Mouse (Mus musculus): Measurements from ENCODE around the gene Mphosph10. TPM values are rescaled to one million over a fixed set of nuclear protein-coding genes. Genes with fewer than 3 reads are reported as not detected.

Gene Mphosph10
- polyA plus RNA-seq (2012; rRNA removed): 9.3 and 12.9 TPM in 2 replicates

DNA sequence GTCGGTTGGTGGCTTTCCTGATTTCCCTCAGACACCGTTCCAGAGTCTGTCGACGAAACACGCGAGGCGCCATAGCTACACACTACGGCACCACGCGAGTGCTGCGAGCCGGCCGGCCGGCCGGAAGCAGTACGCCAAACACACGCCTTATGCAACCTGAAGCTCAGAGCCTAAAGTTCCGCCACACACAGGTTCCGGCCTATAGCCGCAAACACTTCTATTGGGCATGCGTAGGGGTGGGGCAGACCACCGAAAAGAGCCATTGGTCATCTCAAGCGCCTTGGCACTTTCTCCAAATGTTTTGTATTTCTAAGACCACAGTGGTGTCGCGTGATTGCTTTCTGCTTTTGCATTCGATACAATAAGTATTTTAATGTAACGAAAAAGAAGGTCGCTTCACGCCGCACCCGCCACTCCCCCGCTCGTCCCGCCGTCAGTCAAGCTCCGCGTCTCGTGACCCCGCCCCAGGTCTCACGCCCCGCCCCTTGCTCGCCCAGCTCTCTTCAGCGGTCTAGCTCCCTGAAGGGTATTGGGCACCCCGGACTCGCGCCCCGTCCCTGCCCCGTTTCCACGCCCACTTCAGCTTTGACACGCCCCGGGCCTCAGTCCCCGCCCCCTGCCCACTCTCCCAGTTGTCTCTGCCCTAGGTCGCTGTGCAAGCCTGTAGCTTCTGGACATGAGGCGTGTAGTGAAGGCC lies at the start of gene Mphosph10, which contains the start of gene Mcee:
Mphosph10 (minus strand) TSS at position 147 of the 697 bp plus-strand sequence.
Mcee (plus strand) TSS at position 486 of the 697 bp plus-strand sequence.
- DNase-seq (ENCODE audit: low read depth): peak; percentile 98
- TF ChIP-seq CTCF (IDR thresholded peaks at IDR 0.05; ENCODE audit: borderline replicate concordance, extremely low read depth, insufficient read depth, insufficient read length) (no peak), POLR2A (IDR thresholded peaks at IDR 0.05; ENCODE audit: borderline replicate concordance, extremely low read depth, insufficient read depth, insufficient read length, poor library complexity, severe bottlenecking) (peak; percentile 61; the same call in 1 of the 2 replicates)

DNA sequence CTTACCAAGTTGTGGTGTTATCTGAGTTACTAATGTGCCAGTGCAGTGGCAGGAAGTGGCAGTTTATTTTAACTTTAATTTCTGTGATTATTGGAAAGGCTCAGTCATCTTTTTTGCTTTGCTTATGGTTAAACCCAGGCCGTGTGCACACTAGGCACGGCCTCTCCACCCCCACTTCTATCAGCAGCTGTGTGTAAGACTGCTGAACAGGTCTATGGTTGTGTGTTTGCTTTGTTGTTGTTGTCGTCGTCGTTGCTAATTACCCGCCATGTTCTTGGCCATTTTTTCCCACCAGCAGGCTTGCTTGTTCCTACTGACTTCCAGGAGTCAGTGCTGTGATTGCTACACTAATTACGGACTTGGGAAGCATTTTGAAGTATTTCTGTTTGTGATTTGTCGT lies 48.5 kb upstream of the Mphosph10 start:
- TF ChIP-seq POLR2A (IDR thresholded peaks at IDR 0.05; ENCODE audit: borderline replicate concordance, extremely low read depth, insufficient read depth, insufficient read length, poor library complexity, severe bottlenecking) (no peak), CTCF (IDR thresholded peaks at IDR 0.05; ENCODE audit: borderline replicate concordance, extremely low read depth, insufficient read depth, insufficient read length) (no peak)
- DNase-seq (ENCODE audit: low read depth): peak; percentile 20

DNA sequence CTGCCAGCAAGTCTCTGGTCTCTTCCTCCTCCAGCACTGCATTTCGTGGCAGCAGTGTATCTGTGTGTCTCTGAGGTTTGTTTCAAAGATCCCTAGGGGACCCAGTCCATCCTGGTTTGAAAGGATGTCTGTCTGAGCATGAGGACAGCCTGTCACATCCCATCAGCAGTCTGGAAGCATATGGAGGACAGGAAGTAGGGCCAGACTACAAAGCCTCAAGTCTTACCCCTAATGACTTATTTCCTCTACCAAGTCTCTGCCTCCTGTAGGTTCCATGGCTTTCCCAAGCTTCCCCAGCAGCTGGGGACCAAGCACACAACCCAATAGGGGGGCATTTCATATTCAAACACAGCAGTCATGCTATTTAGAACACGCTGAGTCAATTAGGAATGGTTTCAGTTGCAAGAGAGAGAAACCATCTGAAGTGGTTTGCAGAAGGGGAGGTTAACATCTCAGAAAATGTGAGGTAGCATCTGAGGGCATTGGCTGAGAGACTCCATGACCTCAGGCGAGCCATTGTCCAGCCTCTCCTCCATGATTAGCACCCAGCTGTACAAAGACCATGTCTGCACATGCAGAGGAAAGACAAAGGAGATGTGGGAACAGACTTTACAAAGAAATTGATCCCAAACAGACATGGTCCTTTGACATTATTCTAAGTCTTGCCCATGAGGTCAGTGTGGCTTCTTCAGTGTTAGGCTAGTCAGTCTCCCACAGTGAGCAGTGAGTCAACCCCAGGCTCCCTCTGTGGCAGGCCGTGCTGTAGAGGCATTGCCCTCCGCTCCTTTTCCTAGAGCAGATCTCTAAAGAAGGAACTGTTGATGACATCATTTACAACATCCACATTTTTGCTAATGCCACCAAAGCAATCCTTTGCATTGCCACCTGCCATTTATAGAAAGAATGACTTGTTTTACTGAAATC lies 47.8 kb upstream of the Mphosph10 start:
- peak; percentile 38 for DNase-seq (ENCODE audit: low read depth)

DNA sequence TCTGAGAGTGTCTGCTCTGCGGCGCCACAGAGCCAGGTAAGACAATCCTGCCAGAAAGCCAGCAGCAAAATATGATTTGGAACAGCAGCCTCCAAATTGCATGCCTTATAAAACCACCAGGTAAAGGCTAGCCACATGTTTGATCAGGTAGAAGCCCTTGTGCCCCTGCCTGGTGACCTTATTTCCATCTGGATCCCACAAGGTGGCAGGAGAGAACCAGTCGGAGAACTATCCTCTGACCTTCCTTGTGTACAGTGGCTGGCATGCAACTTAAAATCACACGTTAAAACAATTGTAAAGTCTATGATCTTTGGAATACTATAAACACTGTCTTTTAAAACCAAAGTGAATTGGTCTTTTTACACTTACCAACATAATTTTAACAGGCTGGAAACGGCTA lies 32.8 kb upstream of the Mphosph10 start:
- peak; percentile 50 for DNase-seq (ENCODE audit: low read depth)
- TF ChIP-seq POLR2A (IDR thresholded peaks at IDR 0.05; ENCODE audit: borderline replicate concordance, extremely low read depth, insufficient read depth, insufficient read length, poor library complexity, severe bottlenecking): no peak
- TF ChIP-seq CTCF (IDR thresholded peaks at IDR 0.05; ENCODE audit: borderline replicate concordance, extremely low read depth, insufficient read depth, insufficient read length): peak; percentile 38; the same call in 1 of the 2 replicates

More for the DNA sequence above, 47.8 kb upstream of the Mphosph10 start:
- TF ChIP-seq CTCF (IDR thresholded peaks at IDR 0.05; ENCODE audit: borderline replicate concordance, extremely low read depth, insufficient read depth, insufficient read length): no peak
- no peak for TF ChIP-seq POLR2A (IDR thresholded peaks at IDR 0.05; ENCODE audit: borderline replicate concordance, extremely low read depth, insufficient read depth, insufficient read length, poor library complexity, severe bottlenecking)

DNA sequence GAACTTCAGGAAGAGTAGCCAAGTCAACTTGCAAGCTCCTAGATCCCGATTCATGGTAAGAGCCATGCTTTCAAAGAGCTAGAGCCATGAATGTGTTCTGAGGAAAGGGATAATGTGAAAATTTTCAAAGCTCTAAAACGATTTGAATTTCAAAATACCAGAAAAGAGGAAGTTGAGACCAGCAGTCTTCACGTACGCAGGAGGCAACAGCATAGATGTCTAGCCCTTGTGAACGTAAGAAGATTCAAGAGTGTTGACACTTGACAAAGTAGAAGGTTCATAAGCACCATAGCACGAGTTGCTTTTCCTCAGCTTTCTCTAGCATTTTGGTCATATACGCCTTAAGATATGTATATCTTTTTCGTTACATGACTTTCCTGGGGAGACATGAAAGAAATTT lies 11.9 kb upstream of the Mphosph10 start:
- no peak for DNase-seq (ENCODE audit: low read depth)
- no peak for TF ChIP-seq CTCF (IDR thresholded peaks at IDR 0.05; ENCODE audit: borderline replicate concordance, extremely low read depth, insufficient read depth, insufficient read length)
- TF ChIP-seq POLR2A (IDR thresholded peaks at IDR 0.05; ENCODE audit: borderline replicate concordance, extremely low read depth, insufficient read depth, insufficient read length, poor library complexity, severe bottlenecking): no peak

DNA sequence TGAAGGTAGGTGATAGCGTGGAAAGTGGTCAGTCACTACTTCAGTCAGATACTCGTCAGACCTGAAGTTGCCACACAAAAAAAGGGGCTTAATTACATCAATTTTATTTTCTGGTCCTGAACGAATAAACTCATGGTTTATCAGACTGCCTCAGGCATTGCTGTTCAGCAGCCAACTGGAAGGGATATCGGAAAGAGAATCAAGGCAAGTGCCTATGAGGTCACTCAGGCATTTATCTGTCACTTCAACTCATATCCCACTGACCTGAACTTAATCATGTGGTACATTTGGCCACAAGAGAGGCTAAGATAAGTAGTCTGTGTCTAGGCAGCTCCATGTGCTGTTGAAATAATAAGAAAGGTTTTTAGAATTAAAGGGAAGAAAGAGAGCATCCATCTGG lies 10.4 kb upstream of the Mphosph10 start:
- TF ChIP-seq CTCF (IDR thresholded peaks at IDR 0.05; ENCODE audit: borderline replicate concordance, extremely low read depth, insufficient read depth, insufficient read length): no peak
- TF ChIP-seq POLR2A (IDR thresholded peaks at IDR 0.05; ENCODE audit: borderline replicate concordance, extremely low read depth, insufficient read depth, insufficient read length, poor library complexity, severe bottlenecking): no peak
- no peak for DNase-seq (ENCODE audit: low read depth)

DNA sequence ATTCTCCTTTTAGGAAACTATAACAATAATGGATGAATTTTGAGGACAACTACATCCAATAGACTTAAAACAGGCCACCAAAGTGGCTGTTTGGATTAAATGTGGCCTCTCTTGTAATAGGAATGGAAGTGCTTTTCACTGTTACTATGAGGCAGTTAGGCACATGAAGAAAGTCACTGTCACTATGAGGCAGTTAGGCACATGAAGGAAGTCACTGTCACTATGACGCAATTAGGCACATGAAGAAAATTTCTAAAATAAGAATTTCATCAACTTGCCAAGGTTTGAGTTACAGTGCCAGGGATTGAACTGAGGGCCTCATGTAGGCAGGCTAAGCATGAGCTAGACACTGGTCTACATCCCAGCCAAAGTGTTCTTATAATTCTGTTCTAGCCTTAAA lies 8.7 kb upstream of the Mphosph10 start:
- TF ChIP-seq CTCF (IDR thresholded peaks at IDR 0.05; ENCODE audit: borderline replicate concordance, extremely low read depth, insufficient read depth, insufficient read length): no peak
- no peak for TF ChIP-seq POLR2A (IDR thresholded peaks at IDR 0.05; ENCODE audit: borderline replicate concordance, extremely low read depth, insufficient read depth, insufficient read length, poor library complexity, severe bottlenecking)
- DNase-seq (ENCODE audit: low read depth): no peak

DNA sequence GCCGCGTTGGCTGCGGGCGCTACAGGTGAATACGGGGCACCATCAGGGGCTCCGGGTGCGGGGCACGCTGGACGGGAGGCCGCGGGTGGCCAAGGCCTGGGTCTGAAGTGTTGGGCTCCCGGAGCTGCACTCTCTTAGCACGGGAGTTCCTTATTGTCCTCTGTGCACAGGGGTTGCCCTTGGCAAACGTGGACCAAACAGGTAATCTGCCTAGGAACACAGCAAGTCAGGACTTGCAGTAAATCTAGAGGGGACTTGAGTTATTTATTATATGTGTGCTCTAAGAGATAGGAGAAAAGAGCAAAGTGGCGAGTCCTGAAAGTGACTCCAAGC lies 717 bp upstream of the Mphosph10 start:
- TF ChIP-seq POLR2A (IDR thresholded peaks at IDR 0.05; ENCODE audit: borderline replicate concordance, extremely low read depth, insufficient read depth, insufficient read length, poor library complexity, severe bottlenecking): no peak
- TF ChIP-seq CTCF (IDR thresholded peaks at IDR 0.05; ENCODE audit: borderline replicate concordance, extremely low read depth, insufficient read depth, insufficient read length): no peak
- DNase-seq (ENCODE audit: low read depth): no peak

DNA sequence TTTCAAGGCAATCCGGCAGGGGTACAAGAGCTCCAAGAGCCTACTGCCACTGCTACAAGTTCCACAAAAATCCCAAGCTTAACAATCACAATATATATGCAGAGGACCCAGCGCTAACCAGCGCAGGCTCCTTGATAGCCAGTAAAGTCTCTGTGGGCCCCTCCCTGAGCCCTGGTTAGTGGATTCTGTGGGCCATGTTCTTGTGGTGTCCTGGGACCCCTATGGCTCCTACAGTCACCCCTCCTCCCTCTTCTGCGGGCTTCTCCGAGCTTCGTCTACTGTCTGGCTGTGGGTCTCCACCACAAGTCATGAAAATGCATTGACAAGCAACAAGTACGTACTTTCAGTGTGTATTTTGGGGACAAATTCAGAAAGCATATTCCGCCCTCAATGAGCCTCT lies 589 bp downstream of the Mphosph10 start:
- TF ChIP-seq CTCF (IDR thresholded peaks at IDR 0.05; ENCODE audit: borderline replicate concordance, extremely low read depth, insufficient read depth, insufficient read length): no peak
- TF ChIP-seq POLR2A (IDR thresholded peaks at IDR 0.05; ENCODE audit: borderline replicate concordance, extremely low read depth, insufficient read depth, insufficient read length, poor library complexity, severe bottlenecking): no peak
- DNase-seq (ENCODE audit: low read depth): no peak

DNA sequence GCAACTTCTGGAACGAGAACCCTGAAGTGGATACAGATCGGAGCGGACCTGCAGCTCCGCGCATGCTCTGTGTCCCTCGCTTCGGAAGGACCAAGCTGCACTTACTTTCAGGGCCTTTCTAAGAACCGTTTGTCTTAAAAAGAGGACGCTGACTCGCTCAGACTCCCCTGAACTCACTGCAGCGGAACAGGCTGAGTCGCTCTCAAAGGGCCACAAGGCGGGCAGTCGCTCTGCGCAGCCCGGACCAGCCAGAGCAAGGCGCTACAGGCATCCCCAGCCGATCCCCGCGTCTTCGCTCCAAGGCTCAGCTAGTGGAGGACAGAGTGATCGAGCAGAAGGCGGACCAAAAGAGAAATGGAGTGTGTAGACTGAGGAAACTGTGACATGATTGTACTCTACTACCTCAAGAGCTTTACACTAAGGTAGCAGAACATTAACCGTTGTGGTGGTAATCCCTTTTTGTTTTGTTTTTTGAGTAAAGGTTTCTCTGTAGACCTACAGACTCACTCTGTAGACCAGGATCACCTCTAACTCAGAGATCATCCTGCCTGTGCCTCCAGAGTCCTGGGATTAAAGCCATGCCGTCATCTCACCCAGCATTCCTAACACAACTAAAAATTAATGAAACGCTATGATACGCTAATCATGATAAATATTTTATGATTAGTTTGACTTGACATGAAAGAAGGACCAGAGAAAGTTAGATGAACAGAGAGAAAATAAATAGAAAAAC lies 18.1 kb downstream of the Mphosph10 start, which contains the start of gene Fan1:
Fan1 (minus strand) TSS at position 266 of the 733 bp plus-strand sequence.
- peak; percentile 18; the same call in 1 of the 2 replicates for TF ChIP-seq CTCF (IDR thresholded peaks at IDR 0.05; ENCODE audit: borderline replicate concordance, extremely low read depth, insufficient read depth, insufficient read length)
- TF ChIP-seq POLR2A (IDR thresholded peaks at IDR 0.05; ENCODE audit: borderline replicate concordance, extremely low read depth, insufficient read depth, insufficient read length, poor library complexity, severe bottlenecking): peak; percentile 58; the same call in 1 of the 2 replicates

More for the DNA sequence above, 18.1 kb downstream of the Mphosph10 start, which contains the start of gene Fan1:
- DNase-seq (ENCODE audit: low read depth): peak; percentile 94

All from brain, embryonic 14.5 days (tissue).